Mouse (Mus musculus): ENCODE results near the gene Txnrd1.

GRCm38 (mm10) chr10:82844090-82844489 lies 10.3 kb downstream of the Txnrd1 start:
- TF ChIP-seq CTCF (IDR thresholded peaks at IDR 0.05; ENCODE audit: borderline replicate concordance, insufficient read depth, low read depth, low read length) (no peak), POLR2A (IDR thresholded peaks at IDR 0.05; ENCODE audit: borderline replicate concordance, insufficient read depth, low read length) (no peak)

Data from cerebellum, adult 2 months (tissue).